Mouse (Mus musculus) testis, adult 2 months (tissue): ENCODE data around the gene 1700125H20Rik. TPM values are rescaled to one million over a fixed set of nuclear protein-coding genes. Genes with fewer than 3 reads are reported as not detected.

Experiments
- H3K27ac ChIP-seq: fragments of 200-500 bp; 2 replicates; pipeline ENCODE4 v1.5.1; 2012; ENCODE audit warnings: low read depth, low read length; ENCODE audit not compliant: control insufficient read depth, insufficient read depth
- H3K27me3 ChIP-seq: fragments of 200-500 bp; 2 replicates; pipeline ENCODE4 v1.6.1; 2012; ENCODE audit warnings: mild to moderate bottlenecking, low read length, moderate library complexity; ENCODE audit not compliant: control insufficient read depth, insufficient read depth
- H3K36me3 ChIP-seq: fragments of 200-500 bp; 2 replicates; pipeline ENCODE4 v1.6.1; 2012; ENCODE audit warnings: mild to moderate bottlenecking, low read length; ENCODE audit not compliant: control insufficient read depth, insufficient read depth
- H3K4me1 ChIP-seq: fragments of 200-500 bp; 2 replicates; pipeline ENCODE4 v1.6.1; 2012; ENCODE audit warnings: low read length; ENCODE audit not compliant: control insufficient read depth, insufficient read depth
- H3K4me3 ChIP-seq: fragments of 200-500 bp; 2 replicates; pipeline ENCODE4 v1.5.1; 2012; ENCODE audit warnings: low read depth, mild to moderate bottlenecking, low read length, moderate library complexity, mixed read lengths; ENCODE audit not compliant: control insufficient read depth
- CTCF ChIP-seq: fragments of 200-500 bp; IDR thresholded peaks from 2 replicates; pipeline ENCODE4 v1.5.1; 2012; ENCODE audit warnings: low read depth, mild to moderate bottlenecking, inconsistent platforms, low read length, moderate library complexity; ENCODE audit not compliant: control insufficient read depth, insufficient read depth, insufficient replicate concordance
- POLR2A ChIP-seq: fragments of 200-500 bp; IDR thresholded peaks from 2 replicates; pipeline ENCODE4 v1.6.1; 2012; ENCODE audit warnings: low read depth, mild to moderate bottlenecking, inconsistent platforms, low read length, moderate library complexity; ENCODE audit not compliant: control insufficient read depth
- polyA plus RNA-seq: library from polyadenylated mRNA; depleted of rRNA; stranded (reverse); fragments of >200 nt; gene quantifications from 2 replicates; pipeline ENCODE4 v1.2.3, GENCODE M21; 2012

Gene 1700125H20Rik
- polyA plus RNA-seq, 1 experiment = 23.0 TPM

DNA sequence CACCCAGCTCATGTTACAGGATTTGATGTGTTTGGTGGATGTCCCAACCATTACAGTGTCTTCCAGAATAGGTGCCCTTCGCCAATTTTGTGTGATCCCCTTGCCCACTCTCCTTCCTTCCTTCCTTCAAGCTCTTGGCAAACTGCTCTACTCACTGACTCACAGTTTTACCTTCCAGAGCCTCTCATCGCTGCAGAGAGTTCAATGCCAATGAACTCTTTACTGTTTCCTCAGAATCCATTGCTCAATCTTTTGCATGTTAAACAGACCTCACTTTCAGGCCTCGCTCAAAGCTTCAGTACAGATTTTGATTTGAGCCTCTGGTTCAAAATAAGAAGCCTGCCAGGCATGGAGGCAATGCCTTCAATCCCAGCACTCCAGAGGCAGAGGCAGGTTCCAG lies 5.7 kb downstream of the 1700125H20Rik start:
- H3K4me1 ChIP-seq = peaks cover 2% of the 10 kb centered on the region
- no peaks in the 10 kb centered on the region for H3K27me3 ChIP-seq
- no peak for TF ChIP-seq POLR2A
- TF ChIP-seq CTCF = no peak
- H3K27ac ChIP-seq = no peak overlapping the region
- no peaks in the 10 kb centered on the region for H3K36me3 ChIP-seq
- H3K4me3 ChIP-seq = no peak overlapping the region

DNA sequence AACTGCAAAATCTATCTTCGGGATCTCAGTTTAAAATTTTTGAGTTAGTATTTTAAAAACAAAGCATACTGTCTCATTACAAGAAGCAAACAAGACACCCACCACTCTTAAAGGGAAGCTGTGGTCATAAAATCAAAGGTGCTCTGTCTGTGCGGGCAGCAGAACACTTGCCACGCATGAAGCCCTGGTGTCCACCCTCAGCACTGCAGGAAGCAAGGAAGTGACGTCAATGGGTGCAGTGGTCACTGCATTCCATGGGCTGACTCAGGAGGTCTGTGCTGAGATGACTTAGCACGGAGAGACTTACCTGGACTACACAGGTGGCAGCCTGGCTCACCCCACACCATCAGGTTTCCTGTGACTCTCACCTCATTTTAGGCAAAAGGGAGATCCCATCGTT lies 7.6 kb downstream of the 1700125H20Rik start:
- H3K4me3 ChIP-seq = no peak overlapping the region
- no peak for TF ChIP-seq CTCF
- no peak for TF ChIP-seq POLR2A
- H3K27me3 ChIP-seq = no peaks in the 10 kb centered on the region
- H3K4me1 ChIP-seq = peaks cover 3% of the 10 kb centered on the region
- no peaks in the 10 kb centered on the region for H3K36me3 ChIP-seq
- no peak overlapping the region for H3K27ac ChIP-seq

DNA sequence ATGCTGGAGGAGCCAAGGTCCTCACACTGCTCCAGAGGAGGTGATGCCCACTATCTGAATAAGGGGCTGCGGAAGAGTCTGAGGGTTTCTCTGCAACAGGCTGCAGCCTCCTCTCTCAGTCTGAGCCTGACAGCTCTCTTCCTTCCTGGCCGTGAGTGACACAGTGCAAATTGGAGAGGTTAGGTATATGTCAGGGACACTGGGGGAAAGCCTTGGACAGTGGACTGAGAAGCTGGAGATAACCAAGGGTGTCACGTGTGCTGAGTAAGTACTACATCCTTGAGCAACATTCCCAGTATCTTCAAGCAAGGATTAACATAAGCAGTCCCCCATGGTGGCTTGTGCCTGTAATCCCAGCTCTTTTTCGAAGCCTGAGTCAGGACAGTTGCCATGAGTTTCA lies 8.2 kb downstream of the 1700125H20Rik start:
- no peak overlapping the region for H3K27ac ChIP-seq
- TF ChIP-seq CTCF (no peak), POLR2A (no peak)

DNA sequence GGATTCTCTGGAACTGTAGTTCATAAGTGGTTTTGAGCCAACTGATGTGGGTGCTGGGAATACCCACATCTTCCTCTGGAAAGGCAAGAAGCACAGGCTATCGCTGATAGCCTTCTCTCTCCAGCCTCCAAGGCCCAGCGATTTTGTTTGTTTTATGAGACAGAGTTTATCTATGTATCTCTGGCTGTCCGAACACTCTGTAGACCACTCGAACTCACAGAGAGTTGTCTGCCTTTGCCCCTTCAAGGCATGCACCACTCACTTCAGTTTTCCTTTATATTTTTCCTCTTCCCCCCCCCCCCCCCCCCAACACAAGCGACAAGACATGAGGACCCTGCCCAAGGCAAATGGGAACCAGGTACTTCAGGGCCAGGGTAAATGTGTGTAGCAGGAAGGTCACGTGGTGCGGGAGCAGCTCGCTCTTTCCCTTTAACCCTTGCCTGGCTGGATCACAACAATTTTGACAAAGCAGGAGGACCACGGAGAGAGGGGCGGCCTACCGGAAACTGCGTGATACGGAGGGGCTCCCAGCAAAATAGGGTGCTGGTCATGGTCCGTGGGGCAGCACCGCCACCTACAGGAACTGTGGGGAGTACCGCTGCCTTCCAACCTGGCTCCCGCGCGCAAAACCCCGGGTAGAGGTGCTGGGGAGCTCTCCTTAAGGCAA lies 12.5 kb downstream of the 1700125H20Rik start:
- Histone ChIP-seq H3K36me3 (no peaks in the 10 kb centered on the region), H3K27ac (peak overlapping the region; percentile 71; the same call in 1 of the 2 replicates), H3K27me3 (no peaks in the 10 kb centered on the region), H3K4me1 (peaks cover 5% of the 10 kb centered on the region), H3K4me3 (peak overlapping the region; percentile 86)
- TF ChIP-seq POLR2A = 0 out of 2 replicates have a peak, but pooled peaks have one; percentile 28
- peak; percentile 71; the same call in 1 of the 2 replicates for TF ChIP-seq CTCF

More for the DNA sequence above, 8.2 kb downstream of the 1700125H20Rik start:
- H3K4me3 ChIP-seq = no peak overlapping the region
- H3K27me3 ChIP-seq = no peaks in the 10 kb centered on the region
- peaks cover 5% of the 10 kb centered on the region for H3K4me1 ChIP-seq
- no peaks in the 10 kb centered on the region for H3K36me3 ChIP-seq

DNA sequence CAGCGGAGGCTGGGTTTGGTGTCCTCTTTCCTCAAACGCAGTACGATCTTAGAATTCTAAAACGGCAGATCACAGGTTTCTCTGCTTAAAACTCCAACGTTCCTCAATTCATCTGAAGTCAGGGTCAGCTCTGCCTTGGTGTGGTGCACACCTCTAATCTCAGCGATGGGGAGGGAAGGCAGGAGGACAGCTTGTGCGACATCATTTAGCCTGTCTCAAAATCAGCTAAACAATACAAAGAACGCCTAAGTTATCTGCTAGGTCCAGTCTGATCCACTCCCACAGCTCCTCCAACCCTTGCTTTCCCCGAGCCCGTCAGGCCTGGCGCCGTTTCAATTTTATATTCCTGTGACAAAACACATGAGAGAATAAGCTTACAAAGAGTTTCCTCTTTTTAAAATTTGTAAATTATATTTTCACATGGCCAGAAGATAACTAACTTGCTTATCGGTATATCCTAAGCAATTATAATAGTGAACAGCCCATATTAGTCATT lies 13.1 kb downstream of the 1700125H20Rik start:
- Histone ChIP-seq H3K27ac (peak overlapping the region; percentile 71; the same call in 1 of the 2 replicates), H3K27me3 (no peaks in the 10 kb centered on the region), H3K4me3 (peak overlapping the region; percentile 86), H3K36me3 (no peaks in the 10 kb centered on the region), H3K4me1 (peaks cover 5% of the 10 kb centered on the region)
- no peak; the same call in 1 of the 2 replicates for TF ChIP-seq POLR2A
- no peak for TF ChIP-seq CTCF

DNA sequence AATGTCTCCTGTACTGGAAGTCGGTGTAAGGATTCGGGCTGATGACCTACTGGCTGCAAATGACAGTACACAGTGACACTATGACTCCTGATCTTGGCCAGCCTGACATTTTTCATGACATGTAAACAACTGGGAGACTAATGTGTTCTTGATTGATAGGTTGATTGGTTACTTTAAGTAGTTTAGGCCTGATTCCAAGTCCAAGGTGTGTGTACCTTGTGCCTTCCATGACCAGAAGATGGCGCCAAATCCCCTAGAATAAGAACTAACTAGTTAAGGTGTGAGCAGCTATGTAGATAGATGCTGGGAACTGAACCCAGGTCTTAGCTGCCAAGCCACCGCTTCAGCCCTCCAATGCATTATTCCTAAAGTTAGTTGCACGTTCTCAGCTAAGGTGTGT lies 13.9 kb downstream of the 1700125H20Rik start:
- Histone ChIP-seq H3K4me3 (no peak overlapping the region), H3K36me3 (no peaks in the 10 kb centered on the region), H3K27ac (no peak overlapping the region), H3K27me3 (no peaks in the 10 kb centered on the region), H3K4me1 (peaks cover 5% of the 10 kb centered on the region)
- TF ChIP-seq POLR2A (no peak), CTCF (peak; percentile 24; the same call in 1 of the 2 replicates)

DNA sequence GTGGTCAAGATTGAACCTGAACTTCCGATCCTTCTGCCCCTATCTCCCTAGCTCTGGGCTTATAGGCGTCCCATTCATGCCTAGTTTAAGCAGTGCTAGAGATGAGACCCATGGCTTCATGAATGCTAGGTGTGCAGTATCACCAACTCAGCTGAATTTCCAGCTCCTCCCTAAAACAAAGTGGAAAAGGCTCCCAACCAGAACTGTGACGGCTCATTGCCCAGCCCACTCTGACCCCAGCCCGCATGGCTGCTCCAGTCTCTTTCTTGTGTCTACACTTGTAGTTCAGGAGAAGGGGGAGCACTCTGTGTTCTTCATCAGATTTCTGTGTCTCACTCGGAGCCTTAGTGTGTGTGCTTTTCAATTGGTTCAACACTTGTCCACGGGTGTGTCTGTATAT lies 14.6 kb downstream of the 1700125H20Rik start:
- Histone ChIP-seq H3K27ac (no peak overlapping the region), H3K4me1 (peaks cover 5% of the 10 kb centered on the region), H3K27me3 (no peaks in the 10 kb centered on the region), H3K4me3 (no peak overlapping the region), H3K36me3 (no peaks in the 10 kb centered on the region)
- no peak for TF ChIP-seq CTCF
- TF ChIP-seq POLR2A = no peak

DNA sequence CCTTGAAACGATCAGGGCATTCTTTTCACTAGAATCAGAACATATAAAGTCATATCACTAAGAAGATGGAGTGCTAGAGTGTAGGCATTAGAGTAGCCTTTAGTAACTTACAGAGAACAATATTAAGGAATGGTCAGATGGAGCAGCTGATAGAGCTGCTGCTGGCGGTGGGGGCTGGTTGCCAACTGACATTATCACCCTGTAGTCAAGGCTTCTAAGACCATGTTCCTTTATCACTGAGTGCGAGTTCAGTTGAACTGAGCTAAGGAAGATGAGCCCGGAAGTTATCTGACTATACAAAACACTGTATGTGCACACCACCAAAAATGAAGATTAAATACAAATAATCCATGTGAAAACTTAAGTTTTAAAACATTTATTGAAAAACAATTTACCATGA lies 18.9 kb downstream of the 1700125H20Rik start:
- Histone ChIP-seq H3K27me3 (no peaks in the 10 kb centered on the region), H3K4me1 (no peaks in the 10 kb centered on the region), H3K4me3 (no peak overlapping the region), H3K36me3 (peaks cover 4% of the 10 kb centered on the region), H3K27ac (no peak overlapping the region)
- TF ChIP-seq CTCF = no peak
- TF ChIP-seq POLR2A = no peak
